Mouse (Mus musculus): ENCODE results near the gene Tnks1bp1. TPM values are rescaled to one million over a fixed set of nuclear protein-coding genes. Genes with fewer than 3 reads are reported as not detected.

The Tnks1bp1 gene
- total and polyA plus RNA-seq, 3 experiments, result 1.5 to 7.5 (median 3.9) TPM

DNA sequence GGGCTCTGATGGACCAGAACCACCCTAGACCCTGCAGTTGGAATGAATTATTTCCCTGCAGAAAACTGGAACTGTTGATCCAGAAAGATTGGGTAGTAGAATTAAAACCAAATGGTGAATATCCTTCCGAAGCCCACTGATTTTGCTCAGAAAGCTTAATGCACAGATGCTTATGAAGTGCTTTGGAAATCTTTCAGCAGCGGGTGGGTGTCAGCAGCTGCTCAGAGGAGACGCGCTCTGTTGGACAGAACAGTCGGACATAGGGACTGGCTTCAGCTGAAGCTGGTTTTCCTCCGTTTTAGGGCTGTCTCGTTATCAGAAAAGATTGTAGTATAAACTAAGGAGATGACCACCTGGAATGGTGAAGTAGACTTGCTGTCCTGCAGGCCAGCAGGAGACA lies 4.2 kb upstream of the Tnks1bp1 start (continued):
- no peak for TF ChIP-seq MAFK (IDR thresholded peaks at IDR 0.05; ENCODE audit: insufficient replicate concordance, low read length)

DNA sequence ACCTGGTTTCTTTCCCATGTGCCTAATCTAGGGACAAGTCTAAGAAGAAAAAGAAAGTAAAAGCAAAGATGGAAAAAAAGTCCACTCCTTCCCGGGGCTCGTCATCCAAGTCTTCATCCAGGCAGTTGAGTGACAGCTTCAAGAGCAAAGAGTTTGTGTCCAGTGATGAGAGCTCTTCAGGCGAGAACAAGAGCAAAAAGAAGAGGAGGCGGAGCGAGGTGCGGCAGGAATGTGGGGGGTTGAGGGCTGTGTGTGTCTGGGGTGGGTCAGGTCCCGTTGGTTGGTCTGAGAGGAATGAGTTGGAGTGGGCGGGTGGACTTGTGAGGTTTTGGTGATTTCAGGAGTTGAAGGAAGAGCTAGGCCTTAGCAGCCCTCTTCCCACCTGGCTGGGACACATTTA lies 1.6 kb upstream of the Tnks1bp1 start:
- DNase-seq (ENCODE audit: extremely low read depth), result no peak
- Histone ChIP-seq H3K4me2 (ENCODE audit: insufficient read depth, low read depth, poor library complexity, severe bottlenecking) (no peak overlapping the region), H3K27ac (ENCODE audit: insufficient read depth, low read depth) (no peak overlapping the region), H3K36me3 (replicated peaks in 1 of 2; ENCODE audit: control insufficient read depth in 1 of 2, insufficient read depth in 1 of 2, low read length in 1 of 2) (peaks cover 49 to 61% of the 10 kb centered on the region in 2 experiments), H3K9me3 (replicated peaks; ENCODE audit: low read length) (no peaks in the 10 kb centered on the region), H3K27me3 (replicated peaks) (no peaks in the 10 kb centered on the region), H3K79me2 (replicated peaks; ENCODE audit: control insufficient read depth, extremely low read depth, insufficient read depth, poor library complexity, severe bottlenecking) (no peaks in the 10 kb centered on the region), H3K9ac (ENCODE audit: insufficient read depth, low read depth) (no peak overlapping the region), H3K4me1 (ENCODE audit: control insufficient read depth in 1 of 2, insufficient read depth in 2 of 2) (peaks cover 7 to 68% of the 10 kb centered on the region in 2 experiments), H3K4me3 (replicated peaks in 1 of 3; ENCODE audit: low read depth in 2 of 3, low read length in 2 of 3, poor library complexity in 1 of 3) (no peak overlapping the region)
- dilution Hi-C loops (cut with MboI; ENCODE audit: extremely low pct_ligation_motif_present, extremely low pct_unique_long_range_greater_than_20kb, low sequenced_read_pairs) (no loop called here), in situ Hi-C loops (cut with MboI; ENCODE audit: low pct_ligation_motif_present, low pct_unique_long_range_greater_than_20kb, low sequenced_read_pairs) (no loop called here)
- TF ChIP-seq BHLHE40 (IDR thresholded peaks at IDR 0.05; ENCODE audit: low read depth, low read length) (no peak), USF2 (conservative IDR thresholded peaks at IDR 0.05; ENCODE audit: low read depth, low read length) (no peak), CTCF (conservative IDR thresholded peaks at IDR 0.05 in 1 of 2, IDR thresholded peaks at IDR 0.05 in 1 of 2; ENCODE audit: low read depth in 2 of 2, low read length in 2 of 2) (no peak), MYC (IDR thresholded peaks at IDR 0.05; ENCODE audit: low read depth, low read length) (no peak), CHD1 (IDR thresholded peaks at IDR 0.05; ENCODE audit: low read depth, low read length) (no peak), NRF1 (IDR thresholded peaks at IDR 0.05; ENCODE audit: low read depth, low read length) (no peak)

GRCm38 (mm10) chr2:85047081-85047480 lies 741 bp upstream of the Tnks1bp1 start:
- no peak for TF ChIP-seq ELF1 (IDR thresholded peaks at IDR 0.05; ENCODE audit: low read depth, low read length)
- TF ChIP-seq TCF12 (IDR thresholded peaks at IDR 0.05; ENCODE audit: low read depth, low read length), result no peak
- no peak for TF ChIP-seq MXI1 (IDR thresholded peaks at IDR 0.05; ENCODE audit: low read depth, low read length)
- no peak for TF ChIP-seq MAFK (IDR thresholded peaks at IDR 0.05; ENCODE audit: insufficient replicate concordance, low read length)
- TF ChIP-seq NELFE (IDR thresholded peaks at IDR 0.05; ENCODE audit: low read depth, low read length), result no peak
- TF ChIP-seq POLR2AphosphoS2 (IDR thresholded peaks at IDR 0.05; ENCODE audit: low read depth, low read length), result no peak
- no peak for TF ChIP-seq CHD2 (IDR thresholded peaks at IDR 0.05; ENCODE audit: low read length)
- TF ChIP-seq UBTF (IDR thresholded peaks at IDR 0.05; ENCODE audit: low read depth, low read length), result no peak
- TF ChIP-seq HCFC1 (IDR thresholded peaks at IDR 0.05; ENCODE audit: low read depth, low read length), result no peak
- no peak for TF ChIP-seq SMC3 (IDR thresholded peaks at IDR 0.05; ENCODE audit: low read depth, low read length)
- no peak for TF ChIP-seq USF1 (IDR thresholded peaks at IDR 0.05; ENCODE audit: low read depth, low read length)
- TF ChIP-seq MEF2A (IDR thresholded peaks at IDR 0.05; ENCODE audit: borderline replicate concordance, low read depth, low read length), result no peak
- TF ChIP-seq BHLHE40 (IDR thresholded peaks at IDR 0.05; ENCODE audit: low read depth, low read length), result no peak
- no peak for TF ChIP-seq SIN3A (IDR thresholded peaks at IDR 0.05; ENCODE audit: low read length)
- no peak for TF ChIP-seq GABPA (IDR thresholded peaks at IDR 0.05; ENCODE audit: insufficient replicate concordance, low read depth, low read length)
- no peak for TF ChIP-seq JUND (conservative IDR thresholded peaks at IDR 0.05; ENCODE audit: low read depth, low read length)
- TF ChIP-seq USF2 (conservative IDR thresholded peaks at IDR 0.05; ENCODE audit: low read depth, low read length), result no peak
- H3K36me3 ChIP-seq (replicated peaks in 1 of 2; ENCODE audit: control insufficient read depth in 1 of 2, insufficient read depth in 1 of 2, low read length in 1 of 2), result peaks cover 42 to 59% of the 10 kb centered on the region in 2 experiments
- peak overlapping the region; percentile 14 to 41 (median 16) for H3K4me3 ChIP-seq (replicated peaks in 1 of 3; ENCODE audit: low read depth in 2 of 3, low read length in 2 of 3, poor library complexity in 1 of 3)
- peak overlapping the region; percentile 89 for H3K4me2 ChIP-seq (ENCODE audit: insufficient read depth, low read depth, poor library complexity, severe bottlenecking)
- H3K9ac ChIP-seq (ENCODE audit: insufficient read depth, low read depth), result peak overlapping the region; percentile 72
- H3K27me3 ChIP-seq (replicated peaks), result no peaks in the 10 kb centered on the region
- no peak for DNase-seq (ENCODE audit: extremely low read depth)
- peaks cover 7 to 65% of the 10 kb centered on the region in 2 experiments for H3K4me1 ChIP-seq (ENCODE audit: control insufficient read depth in 1 of 2, insufficient read depth in 2 of 2)
- dilution Hi-C loops (cut with MboI; ENCODE audit: extremely low pct_ligation_motif_present, extremely low pct_unique_long_range_greater_than_20kb, low sequenced_read_pairs) (no loop called here), in situ Hi-C loops (cut with MboI; ENCODE audit: low pct_ligation_motif_present, low pct_unique_long_range_greater_than_20kb, low sequenced_read_pairs) (no loop called here)
- H3K27ac ChIP-seq (ENCODE audit: insufficient read depth, low read depth), result peak overlapping the region; percentile 65
- no peaks in the 10 kb centered on the region for H3K9me3 ChIP-seq (replicated peaks; ENCODE audit: low read length)
- no peaks in the 10 kb centered on the region for H3K79me2 ChIP-seq (replicated peaks; ENCODE audit: control insufficient read depth, extremely low read depth, insufficient read depth, poor library complexity, severe bottlenecking)
